Mouse (Mus musculus) liver, embryonic 12.5 days (tissue): ENCODE data around the gene Coa3. TPM values are rescaled to one million over a fixed set of nuclear protein-coding genes. Genes with fewer than 3 reads are reported as not detected.

ENCODE experiments used
- ATAC-seq: fragments of 200-750 bp; cut with Nextera tagmentation; 2 replicates; pipeline ENCODE4 v1.8.0; 2017; ENCODE audit warnings: moderate number of reproducible peaks, mild to moderate bottlenecking, moderate library complexity
- H3K27ac ChIP-seq: fragments of 300-500 bp; sonication (generic); 2 replicates; pipeline ENCODE4 v1.5.1; 2016; ENCODE audit warnings: mild to moderate bottlenecking
- H3K27me3 ChIP-seq: fragments of 300-500 bp; sonication (generic); replicated peaks from 2 replicates; pipeline ENCODE4 v1.6.1; 2016; ENCODE audit warnings: mild to moderate bottlenecking, moderate library complexity
- H3K36me3 ChIP-seq: fragments of 300-500 bp; sonication (generic); 2 replicates; pipeline ENCODE4 v1.6.1; 2016; ENCODE audit warnings: mild to moderate bottlenecking, moderate library complexity
- H3K4me1 ChIP-seq: fragments of 300-500 bp; sonication (generic); 2 replicates; pipeline ENCODE4 v1.6.1; 2016
- H3K4me2 ChIP-seq: fragments of 300-500 bp; sonication (generic); 2 replicates; pipeline ENCODE4 v1.6.1; 2016; ENCODE audit warnings: mild to moderate bottlenecking, moderate library complexity
- H3K4me3 ChIP-seq: fragments of 300-500 bp; sonication (generic); 2 replicates; pipeline ENCODE4 v1.5.1; 2016; ENCODE audit warnings: mild to moderate bottlenecking, moderate library complexity
- H3K9ac ChIP-seq: fragments of 300-500 bp; sonication (generic); 2 replicates; pipeline ENCODE4 v1.6.1; 2016; ENCODE audit warnings: mild to moderate bottlenecking, moderate library complexity
- H3K9me3 ChIP-seq: fragments of 300-500 bp; sonication (generic); replicated peaks from 2 replicates; pipeline ENCODE4 v1.6.1; 2016; ENCODE audit warnings: mild to moderate bottlenecking, moderate library complexity
- WGBS: fragments of 180-500 bp; shearing (Covaris S2); methylation state at CpG from one replicate; pipeline ENCODE4 v1.1.7; 2016; ENCODE audit not compliant: insufficient replicate concordance; 5-methylcytosine and 5-hydroxymethylcytosine counted together
- polyA plus RNA-seq: library from polyadenylated mRNA; unstranded; fragments of >200 nt; fragmentation: Nextera tagmentation; extraction: Ambion mirVana; gene quantifications from 2 replicates; pipeline ENCODE4 v1.2.1, GENCODE M21; 2016

Coa3 gene
- polyA plus RNA-seq, 1 experiment from 2014 or later, result 144 TPM

DNA sequence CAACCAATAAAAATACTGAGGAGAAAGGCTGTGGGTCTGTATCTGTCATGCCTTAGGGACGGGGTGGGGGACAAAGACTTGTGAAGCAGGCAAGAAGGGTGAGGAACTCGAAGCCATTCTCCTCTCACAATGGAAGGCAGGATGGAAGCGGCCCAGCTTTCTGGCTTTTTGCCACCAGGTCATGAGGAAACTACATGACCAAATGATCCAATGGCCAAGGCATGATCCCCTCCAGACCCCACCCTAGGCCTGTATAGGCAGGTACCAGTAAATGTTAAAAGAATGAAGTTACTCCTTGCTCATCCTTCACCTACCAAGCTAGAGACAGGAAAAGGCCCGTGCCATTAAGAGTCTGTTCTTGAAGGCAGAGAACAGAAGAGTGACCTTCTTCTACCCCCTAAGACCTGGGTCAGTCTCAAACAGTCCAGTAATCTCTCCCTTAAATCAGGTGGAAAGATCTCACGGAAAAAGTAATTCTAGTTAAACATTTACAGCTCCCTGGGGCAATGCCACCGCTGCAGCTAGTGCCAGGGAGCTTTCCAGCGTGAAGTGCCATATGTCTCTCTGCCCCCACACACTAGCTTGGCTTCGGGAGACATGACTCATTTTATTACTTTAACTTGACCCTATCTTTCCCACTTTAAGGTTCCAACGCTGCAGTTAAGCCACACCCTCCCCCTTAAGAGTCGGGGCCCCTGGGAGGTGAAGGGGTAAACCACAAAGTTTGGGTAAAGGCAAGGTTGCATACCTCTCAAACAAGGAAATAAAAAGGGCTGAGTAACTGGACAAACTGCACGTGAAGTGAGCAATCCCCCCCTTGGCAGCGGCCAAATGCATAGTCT is 1.3 kb downstream of the Coa3 start:
- H3K27me3 ChIP-seq, result peaks cover 6% of the 10 kb centered on the region; the same call in 1 of the 2 replicates
- H3K9me3 ChIP-seq, result no peaks in the 10 kb centered on the region
- peak; percentile 28; the same call in 1 of the 2 replicates for ATAC-seq
- peak overlapping the region; percentile 84 for H3K27ac ChIP-seq
- peaks cover 33% of the 10 kb centered on the region for H3K4me1 ChIP-seq
- H3K36me3 ChIP-seq, result peaks cover 22% of the 10 kb centered on the region
- peak overlapping the region; percentile 85 for H3K4me3 ChIP-seq
- H3K9ac ChIP-seq, result peak overlapping the region; percentile 83
- peak overlapping the region; percentile 88 for H3K4me2 ChIP-seq
- WGBS, result 44% methylated on average over 12 of the region's 12 CpGs

DNA sequence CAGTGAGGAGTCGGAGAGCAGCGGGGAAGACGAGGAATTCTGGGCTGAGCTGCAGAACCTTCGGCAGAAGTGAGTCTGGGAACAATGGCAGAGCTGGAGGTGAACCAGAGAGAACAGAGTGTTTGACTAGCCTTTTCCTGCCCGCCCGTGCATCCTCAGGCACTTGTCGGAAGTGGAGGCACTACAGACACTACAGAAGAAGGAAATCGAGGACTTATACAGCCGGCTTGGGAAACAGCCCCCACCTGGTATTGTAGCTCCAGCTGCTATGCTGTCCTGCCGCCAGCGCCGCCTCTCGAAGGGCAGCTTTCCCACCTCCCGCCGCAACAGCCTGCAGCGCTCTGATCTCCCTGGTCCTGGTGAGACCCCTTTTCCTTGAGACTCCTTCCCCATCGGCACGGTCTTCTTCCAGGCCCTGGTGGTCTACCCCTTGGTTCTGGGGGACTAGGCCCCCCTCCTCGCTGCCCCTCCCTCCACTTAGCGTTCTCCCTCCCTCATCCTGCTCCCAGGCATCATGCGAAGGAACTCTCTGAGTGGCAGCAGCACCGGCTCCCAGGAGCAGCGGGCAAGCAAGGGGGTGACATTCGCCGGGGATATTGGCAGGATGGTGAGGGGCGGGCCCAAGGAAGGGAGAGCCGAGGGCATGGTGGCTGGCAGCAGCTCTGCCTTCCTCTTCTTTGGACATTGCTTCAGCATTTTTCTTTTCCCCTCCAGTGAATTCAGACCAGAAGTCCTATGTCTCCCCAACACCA is 2.4 kb downstream of the Coa3 start:
- whole genome bisulfite sequencing, result 61% methylated on average over 27 of the region's 27 CpGs
- peak overlapping the region; percentile 2; the same call in 1 of the 2 replicates for H3K4me3 ChIP-seq
- peak overlapping the region; percentile 83; the same call in 1 of the 2 replicates for H3K9ac ChIP-seq
- no peaks in the 10 kb centered on the region for H3K9me3 ChIP-seq
- no peak for ATAC-seq
- 0 out of 2 replicates have a peak overlapping the region, but pooled peaks have one; percentile 12 for H3K27ac ChIP-seq
- H3K36me3 ChIP-seq, result peaks cover 25% of the 10 kb centered on the region
- H3K4me2 ChIP-seq, result peak overlapping the region; percentile 88
- H3K27me3 ChIP-seq, result peaks cover 6% of the 10 kb centered on the region; the same call in 1 of the 2 replicates
- peaks cover 33% of the 10 kb centered on the region for H3K4me1 ChIP-seq

DNA sequence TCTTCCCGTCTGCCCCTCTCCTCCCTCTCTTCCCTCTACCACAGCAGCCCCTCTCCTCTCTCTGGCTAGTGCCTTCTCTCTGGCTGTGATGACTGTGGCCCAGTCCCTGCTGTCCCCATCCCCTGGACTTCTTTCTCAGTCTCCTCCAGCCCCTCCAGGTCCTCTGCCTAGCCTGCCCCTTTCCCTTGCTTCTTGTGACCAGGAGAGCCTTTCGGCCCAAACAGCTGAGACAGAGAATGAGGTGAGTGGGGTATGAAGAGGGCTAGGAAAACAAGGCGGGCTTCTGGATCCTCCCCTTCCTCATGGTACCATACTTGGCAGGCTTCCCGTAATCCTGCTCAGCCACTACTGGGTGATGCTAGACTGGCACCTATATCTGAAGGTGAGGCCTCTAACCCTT is 3.6 kb downstream of the Coa3 start:
- H3K4me3 ChIP-seq, result no peak overlapping the region
- 78% methylated on average over 4 of the region's 4 CpGs for WGBS
- H3K27ac ChIP-seq, result no peak overlapping the region
- no peak overlapping the region for H3K4me2 ChIP-seq
- no peak for ATAC-seq
- no peaks in the 10 kb centered on the region for H3K9me3 ChIP-seq
- H3K27me3 ChIP-seq, result peaks cover 3% of the 10 kb centered on the region; the same call in 1 of the 2 replicates
- H3K36me3 ChIP-seq, result peaks cover 25% of the 10 kb centered on the region
- H3K9ac ChIP-seq, result no peak overlapping the region
- H3K4me1 ChIP-seq, result peaks cover 33% of the 10 kb centered on the region

DNA sequence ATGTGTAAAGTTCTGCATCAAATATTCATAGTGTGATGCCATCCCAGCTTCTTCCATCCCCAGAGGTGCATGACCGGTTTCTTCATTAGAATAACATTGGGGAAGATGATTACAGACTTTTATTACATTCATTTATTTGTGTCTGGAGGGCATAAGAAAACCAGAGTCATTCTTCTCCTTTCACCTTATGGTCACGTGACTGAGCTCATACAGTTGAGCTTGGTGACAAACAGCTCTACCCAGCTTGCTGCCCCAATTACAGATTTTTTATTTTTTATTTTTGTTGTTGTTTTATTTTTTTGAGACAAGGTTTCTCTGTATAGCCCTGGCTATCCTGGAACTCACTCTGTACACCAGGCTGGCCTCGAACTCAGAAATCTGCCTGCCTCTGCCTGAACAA is 6.5 kb downstream of the Coa3 start:
- peaks cover 14% of the 10 kb centered on the region for H3K27me3 ChIP-seq
- peaks cover 28% of the 10 kb centered on the region for H3K36me3 ChIP-seq
- H3K9me3 ChIP-seq, result no peaks in the 10 kb centered on the region
- ATAC-seq, result no peak
- peaks cover 36% of the 10 kb centered on the region for H3K4me1 ChIP-seq
- H3K9ac ChIP-seq, result no peak overlapping the region
- H3K27ac ChIP-seq, result no peak overlapping the region
- H3K4me3 ChIP-seq, result no peak overlapping the region
- 70% methylated on average over 3 of the region's 3 CpGs for WGBS
- H3K4me2 ChIP-seq, result no peak overlapping the region

DNA sequence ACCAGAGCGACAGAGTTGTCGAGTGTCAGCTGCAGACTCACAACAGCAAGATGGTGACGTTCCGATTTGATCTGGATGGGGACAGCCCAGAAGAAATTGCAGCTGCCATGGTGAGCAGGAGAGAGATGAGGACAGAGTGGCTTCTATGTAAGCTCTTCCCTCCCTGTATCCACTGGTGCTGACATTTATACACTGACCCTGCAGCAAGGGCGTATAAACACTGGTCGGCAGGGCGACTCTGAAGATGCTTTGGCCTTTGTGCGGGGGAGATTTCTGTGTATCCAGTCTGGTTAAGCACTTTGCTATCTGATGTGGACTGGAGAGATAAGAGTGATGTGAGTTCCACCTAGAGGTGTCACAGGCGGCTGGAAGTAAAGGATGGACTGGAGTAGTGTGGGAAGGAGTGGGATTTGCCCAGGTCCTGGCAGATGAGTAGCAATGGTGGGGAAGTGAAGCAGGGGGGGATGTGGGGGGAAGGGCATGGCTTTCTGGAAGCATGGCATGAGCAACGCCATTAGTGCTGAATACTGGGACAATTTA is 9.3 kb downstream of the Coa3 start:
- H3K9me3 ChIP-seq, result no peaks in the 10 kb centered on the region
- H3K36me3 ChIP-seq, result peaks cover 17% of the 10 kb centered on the region
- peaks cover 28% of the 10 kb centered on the region for H3K4me1 ChIP-seq
- WGBS, result 27% methylated on average over 10 of the region's 10 CpGs
- peak overlapping the region; percentile 13; the same call in 1 of the 2 replicates for H3K4me2 ChIP-seq
- ATAC-seq, result peak; percentile 63
- H3K27ac ChIP-seq, result 0 out of 2 replicates have a peak overlapping the region, but pooled peaks have one; percentile 45
- peaks cover 42% of the 10 kb centered on the region for H3K27me3 ChIP-seq
- H3K4me3 ChIP-seq, result no peak overlapping the region
- H3K9ac ChIP-seq, result no peak overlapping the region

DNA sequence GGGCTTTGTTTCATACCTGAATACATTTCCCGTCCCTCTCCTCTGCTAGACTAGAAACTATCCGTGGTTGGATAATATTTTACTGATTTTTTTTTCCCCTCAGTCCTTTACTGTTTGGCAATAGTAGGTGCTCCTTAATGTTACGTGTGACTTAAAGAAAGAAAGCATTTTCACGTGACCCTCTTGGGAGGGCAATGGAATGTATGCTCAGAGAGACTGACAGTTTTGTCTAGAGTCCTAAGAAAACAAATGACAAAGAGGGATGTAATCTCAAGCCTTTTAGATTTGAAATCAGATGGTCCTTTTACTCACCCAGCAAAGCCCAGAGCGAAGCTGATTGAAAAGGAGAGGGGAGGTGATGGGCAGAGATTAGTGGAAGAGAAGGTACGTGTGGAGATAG is 13.0 kb downstream of the Coa3 start:
- H3K9me3 ChIP-seq, result no peaks in the 10 kb centered on the region
- H3K4me3 ChIP-seq, result no peak overlapping the region
- peaks cover 13% of the 10 kb centered on the region; the same call in 1 of the 2 replicates for H3K36me3 ChIP-seq
- H3K4me2 ChIP-seq, result no peak overlapping the region
- no peak for ATAC-seq
- H3K9ac ChIP-seq, result no peak overlapping the region
- H3K27ac ChIP-seq, result no peak overlapping the region
- H3K4me1 ChIP-seq, result peaks cover 63% of the 10 kb centered on the region
- peaks cover 74% of the 10 kb centered on the region for H3K27me3 ChIP-seq
- WGBS, result 53% methylated on average over 6 of the region's 6 CpGs

DNA sequence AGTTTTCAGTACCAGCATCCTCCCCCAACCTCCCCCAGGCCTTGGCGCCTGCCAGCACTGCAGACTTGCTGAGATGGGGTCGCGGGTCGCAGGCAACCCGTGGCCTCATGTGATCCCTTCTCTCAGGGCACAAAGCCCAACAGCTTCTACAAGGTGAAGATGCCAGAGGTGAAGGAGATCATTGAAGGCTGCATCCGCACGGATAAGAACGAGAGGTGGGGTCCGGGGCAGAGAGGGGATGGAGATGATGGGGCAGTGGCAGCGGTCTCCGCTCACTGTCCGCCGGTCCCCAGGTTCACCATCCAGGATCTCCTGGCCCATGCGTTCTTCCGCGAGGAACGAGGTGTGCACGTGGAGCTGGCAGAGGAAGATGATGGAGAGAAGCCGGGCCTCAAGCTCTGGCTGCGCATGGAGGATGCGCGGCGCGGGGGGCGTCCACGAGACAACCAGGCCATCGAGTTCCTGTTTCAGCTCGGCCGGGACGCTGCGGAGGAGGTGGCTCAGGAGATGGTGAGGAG is 13.9 kb downstream of the Coa3 start:
- H3K4me1 ChIP-seq, result peaks cover 71% of the 10 kb centered on the region
- H3K27ac ChIP-seq, result no peak overlapping the region
- no peaks in the 10 kb centered on the region for H3K9me3 ChIP-seq
- peak overlapping the region; percentile 22; the same call in 1 of the 2 replicates for H3K4me3 ChIP-seq
- WGBS, result 11% methylated on average over 31 of the region's 31 CpGs
- peaks cover 13% of the 10 kb centered on the region; the same call in 1 of the 2 replicates for H3K36me3 ChIP-seq
- peaks cover 74% of the 10 kb centered on the region for H3K27me3 ChIP-seq
- H3K4me2 ChIP-seq, result peak overlapping the region; percentile 46
- no peak overlapping the region for H3K9ac ChIP-seq
- ATAC-seq, result no peak

DNA sequence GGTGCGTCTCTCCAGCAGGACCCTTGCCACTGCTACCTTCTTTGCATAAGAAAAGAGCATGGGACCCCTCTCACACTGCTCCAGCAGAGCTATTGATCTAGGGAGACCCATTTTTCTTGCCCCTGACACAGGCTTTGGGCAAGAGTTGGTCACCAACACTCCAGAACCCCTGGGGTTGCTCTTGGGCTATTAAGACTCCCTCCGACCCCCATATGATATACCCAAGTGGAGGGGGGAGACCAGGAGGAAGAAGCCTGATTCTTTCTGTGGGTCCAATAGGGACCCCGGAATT is 15.0 kb downstream of the Coa3 start:
- no peak for ATAC-seq
- Histone ChIP-seq H3K27me3 (peaks cover 71% of the 10 kb centered on the region), H3K4me3 (peak overlapping the region; percentile 80; the same call in 1 of the 2 replicates), H3K9ac (no peak overlapping the region), H3K4me2 (peak overlapping the region; percentile 95; the same call in 1 of the 2 replicates), H3K4me1 (peaks cover 71% of the 10 kb centered on the region), H3K27ac (no peak overlapping the region), H3K9me3 (no peaks in the 10 kb centered on the region), H3K36me3 (peaks cover 17% of the 10 kb centered on the region)
- WGBS, result 53% methylated on average over 3 of the region's 3 CpGs

DNA sequence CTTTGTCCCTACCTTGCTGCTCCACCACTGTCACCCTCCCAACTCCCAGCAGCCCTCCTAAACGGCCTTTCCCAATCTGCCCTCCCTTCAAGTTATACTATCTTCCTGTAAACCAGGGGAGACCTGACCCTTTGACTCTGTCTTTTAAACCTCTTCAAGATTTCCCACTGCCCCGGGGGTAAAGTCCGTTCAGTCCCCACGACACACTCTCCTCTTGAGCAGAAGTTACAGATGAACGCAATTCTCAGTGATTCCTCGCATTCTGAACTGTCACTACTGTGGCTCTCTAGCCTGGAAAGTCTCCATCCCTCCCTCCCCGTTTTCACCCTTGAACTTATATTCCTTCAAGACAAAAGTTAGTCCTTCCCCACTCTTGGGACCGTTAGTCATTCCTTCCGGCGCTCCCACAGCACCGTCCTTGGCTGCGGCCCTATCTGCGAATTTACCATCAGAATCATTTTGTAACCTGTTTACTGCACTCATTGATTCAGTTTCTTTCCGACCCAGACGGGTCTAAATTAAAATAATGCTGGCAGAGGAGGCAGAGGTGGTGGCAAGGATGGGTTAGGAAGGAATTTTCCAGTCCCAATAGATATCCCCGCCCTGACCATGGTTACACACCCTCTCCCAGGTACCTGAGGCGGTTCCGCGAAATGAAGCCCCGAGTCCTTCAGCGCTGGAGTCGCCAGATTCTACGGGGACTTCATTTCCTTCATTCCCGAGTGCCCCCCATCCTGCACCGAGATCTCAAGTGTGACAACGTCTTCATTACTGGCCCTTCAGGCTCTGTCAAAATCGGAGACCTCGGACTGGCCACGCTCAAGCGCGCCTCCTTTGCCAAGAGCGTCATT is 15.6 kb downstream of the Coa3 start:
- ATAC-seq, result no peak
- H3K9me3 ChIP-seq, result no peaks in the 10 kb centered on the region
- peaks cover 23% of the 10 kb centered on the region for H3K36me3 ChIP-seq
- H3K9ac ChIP-seq, result peak overlapping the region; percentile 3; the same call in 1 of the 2 replicates
- H3K27me3 ChIP-seq, result peaks cover 66% of the 10 kb centered on the region
- peak overlapping the region; percentile 80 for H3K4me3 ChIP-seq
- H3K4me1 ChIP-seq, result peaks cover 72% of the 10 kb centered on the region
- H3K27ac ChIP-seq, result no peak overlapping the region
- WGBS, result 13% methylated on average over 32 of the region's 32 CpGs
- H3K4me2 ChIP-seq, result peak overlapping the region; percentile 95

DNA sequence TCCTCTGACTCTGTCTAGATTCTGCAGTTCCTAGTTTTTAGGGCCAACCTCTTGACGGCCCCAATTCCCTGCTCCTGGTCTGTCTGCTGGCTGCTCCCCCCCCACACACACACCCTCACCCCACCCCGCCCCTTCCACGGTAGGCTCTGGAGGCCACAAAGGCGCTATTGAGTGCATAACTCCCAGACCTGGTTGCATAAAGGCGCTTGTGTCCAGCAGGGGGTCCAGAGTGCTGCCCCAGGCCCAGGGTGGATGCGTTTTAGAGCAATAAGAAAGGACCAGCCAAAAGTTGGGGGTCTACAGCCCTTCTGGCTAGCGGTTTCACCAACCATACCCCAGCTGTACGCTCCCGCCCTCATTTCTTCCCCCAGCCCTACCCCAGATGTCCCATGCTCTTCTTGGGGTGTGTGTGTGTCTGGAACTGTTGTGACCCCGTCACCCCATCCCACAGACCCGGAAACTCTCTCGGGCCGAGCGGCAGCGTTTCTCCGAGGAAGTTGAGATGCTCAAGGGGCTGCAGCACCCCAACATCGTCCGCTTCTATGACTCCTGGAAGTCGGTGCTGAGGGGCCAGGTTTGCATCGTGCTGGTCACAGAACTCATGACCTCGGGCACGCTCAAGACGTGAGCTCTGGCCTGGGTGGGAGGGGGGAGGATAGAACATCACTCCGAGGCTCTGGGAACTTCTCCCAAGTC is 16.5 kb downstream of the Coa3 start:
- ATAC-seq, result no peak
- H3K4me2 ChIP-seq, result peak overlapping the region; percentile 95
- H3K4me3 ChIP-seq, result peak overlapping the region; percentile 80
- H3K9me3 ChIP-seq, result no peaks in the 10 kb centered on the region
- WGBS, result 7% methylated on average over 24 of the region's 24 CpGs
- H3K27ac ChIP-seq, result no peak overlapping the region
- H3K4me1 ChIP-seq, result peaks cover 78% of the 10 kb centered on the region
- peaks cover 28% of the 10 kb centered on the region for H3K36me3 ChIP-seq
- peak overlapping the region; percentile 93 for H3K9ac ChIP-seq
- peaks cover 59% of the 10 kb centered on the region for H3K27me3 ChIP-seq
